Mouse (Mus musculus): ENCODE measurements around the gene Map3k1. TPM values are rescaled to one million over a fixed set of nuclear protein-coding genes. Genes with fewer than 3 reads are reported as not detected.
A peak's percentile ranks its signal among the peaks of the same experiment; 100 is the strongest.

Map3k1 gene
- total and polyA plus RNA-seq, 2 experiments from 2014 or later: 15.3 to 45.3 TPM

DNA sequence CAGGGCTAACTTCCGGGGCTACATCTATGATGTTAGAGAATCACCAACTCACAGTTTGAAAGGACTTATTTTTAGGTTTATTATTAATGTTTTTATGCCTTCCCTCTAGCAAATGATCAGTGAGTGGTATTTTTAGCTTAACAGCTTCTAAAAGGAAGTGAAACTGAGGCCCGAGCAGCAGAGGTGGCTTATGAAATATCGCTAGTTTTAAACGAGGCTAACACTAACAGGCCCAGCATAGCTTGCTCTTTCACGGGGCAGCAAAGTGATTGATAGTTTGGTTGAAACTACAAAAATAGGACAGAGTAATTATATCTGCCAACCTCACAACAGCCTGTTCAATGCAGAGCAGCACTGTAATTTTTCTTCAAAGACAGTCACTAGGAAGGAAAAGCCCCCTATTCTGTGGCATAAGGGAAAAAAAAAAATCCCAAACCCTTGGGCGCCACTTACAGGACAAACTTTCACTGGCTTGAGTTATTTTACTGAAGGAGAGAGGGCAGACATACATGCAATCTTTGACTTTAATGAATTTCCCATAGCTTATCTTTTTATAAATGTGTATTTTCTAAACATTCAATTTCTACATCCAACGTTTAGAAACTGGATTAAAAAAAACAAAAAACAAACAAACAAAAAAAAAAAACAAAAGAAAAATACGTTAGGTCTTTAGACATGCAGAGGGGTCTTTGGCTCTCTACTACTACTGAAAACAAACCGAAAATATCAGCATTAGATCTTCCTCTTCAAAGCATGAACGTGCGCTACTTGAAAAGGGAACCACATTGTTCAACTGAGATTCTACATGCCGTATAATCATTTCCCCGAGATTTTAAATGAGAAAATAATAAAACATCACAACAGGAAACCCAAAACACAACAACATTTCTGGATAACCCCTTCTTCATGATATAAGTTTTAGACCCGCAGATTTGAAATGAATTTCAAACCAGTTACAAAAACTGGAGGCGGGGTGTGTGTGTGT lies 2.8 kb downstream of the Map3k1 start:
- peak; percentile 61 for TF ChIP-seq CTCF (IDR thresholded peaks at IDR 0.05; ENCODE audit: low read depth)
- peak overlapping the region; percentile 98; the same call in 1 of the 2 replicates for H3K27ac ChIP-seq
- DNase-seq (ENCODE audit: low spot score) (peak; percentile 68), ATAC-seq (no peak)
- peak overlapping the region; percentile 97 for H3K9ac ChIP-seq (replicated peaks; ENCODE audit: low read length)
- no peaks in the 10 kb centered on the region for H3K9me3 ChIP-seq (ENCODE audit: low read length)
- no peaks in the 10 kb centered on the region for H3K27me3 ChIP-seq (ENCODE audit: insufficient read depth, low read length)
- no peaks in the 10 kb centered on the region for H3K36me3 ChIP-seq (ENCODE audit: insufficient read depth, low read length)
- WGBS: 38% methylated on average over 15 of the region's 15 CpGs
- peak overlapping the region; percentile 94 for H3K4me3 ChIP-seq (ENCODE audit: low read length)
- peak overlapping the region; percentile 90 for H3K4me2 ChIP-seq (ENCODE audit: low read depth, low read length)
- peaks cover 12% of the 10 kb centered on the region for H3K4me1 ChIP-seq (ENCODE audit: insufficient read depth, low read length)

DNA sequence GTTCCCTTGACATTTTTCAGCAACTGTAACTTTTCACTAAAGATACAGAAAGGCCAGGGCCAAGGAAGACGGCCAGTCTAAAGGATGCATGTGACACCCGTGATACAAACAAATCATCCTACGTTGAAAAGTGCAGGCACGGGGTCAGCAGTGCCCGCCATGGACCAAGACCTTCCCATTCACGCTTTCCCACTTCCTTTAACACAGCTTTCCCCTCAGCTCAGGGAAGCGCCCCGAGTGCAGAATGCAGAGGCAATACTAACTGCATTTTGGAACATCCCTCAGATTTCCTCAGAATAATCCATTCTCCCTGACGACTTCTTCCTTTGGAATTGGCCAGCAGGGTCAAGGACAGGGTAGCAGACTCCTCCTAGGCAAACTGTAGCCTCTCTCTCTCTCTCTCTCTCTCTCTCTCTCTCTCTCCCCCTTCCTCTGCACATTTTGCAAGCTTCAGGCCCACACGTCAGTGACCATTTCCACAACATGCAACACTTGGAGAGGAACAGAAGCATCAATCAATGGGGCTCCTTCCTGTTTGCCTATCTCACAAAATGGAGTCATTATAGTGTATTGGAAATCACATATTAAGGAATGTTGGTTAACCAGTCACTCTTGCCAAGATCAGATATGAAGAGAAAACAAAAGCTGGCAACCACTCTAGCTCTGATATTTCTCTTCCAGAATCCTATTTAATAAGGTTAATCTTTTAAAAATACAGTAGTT lies 3.7 kb downstream of the Map3k1 start:
- Histone ChIP-seq H3K9ac (replicated peaks; ENCODE audit: low read length) (peak overlapping the region; percentile 97), H3K27ac (peak overlapping the region; percentile 9; the same call in 1 of the 2 replicates), H3K4me3 (ENCODE audit: low read length) (peak overlapping the region; percentile 94), H3K4me1 (ENCODE audit: insufficient read depth, low read length) (peaks cover 15% of the 10 kb centered on the region), H3K9me3 (ENCODE audit: low read length) (no peaks in the 10 kb centered on the region), H3K4me2 (ENCODE audit: low read depth, low read length) (peak overlapping the region; percentile 90), H3K27me3 (ENCODE audit: insufficient read depth, low read length) (no peaks in the 10 kb centered on the region), H3K36me3 (ENCODE audit: insufficient read depth, low read length) (no peaks in the 10 kb centered on the region)
- 44% methylated on average over 10 of the region's 10 CpGs for WGBS
- DNase-seq (ENCODE audit: low spot score) (no peak), ATAC-seq (no peak)
- TF ChIP-seq CTCF (IDR thresholded peaks at IDR 0.05; ENCODE audit: low read depth): no peak

DNA sequence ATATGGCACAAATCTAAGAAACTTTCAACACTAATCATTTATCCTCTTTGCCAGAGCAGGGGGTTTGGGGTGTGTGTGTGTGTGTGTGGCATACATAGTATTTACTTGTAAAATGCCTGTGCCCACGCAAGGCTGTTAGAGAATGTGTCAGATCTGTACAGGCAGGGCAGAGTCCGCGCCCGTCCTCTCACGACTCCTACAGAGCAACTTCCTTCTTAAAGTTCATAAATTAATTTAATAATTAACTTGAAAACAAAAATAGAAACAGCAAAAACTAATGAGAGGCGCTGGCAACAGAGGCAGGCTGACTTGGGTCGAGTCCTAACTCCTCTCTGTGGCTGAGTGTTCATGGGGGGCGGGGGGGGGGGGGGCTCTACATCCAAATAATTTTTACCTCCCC lies 4.6 kb downstream of the Map3k1 start:
- H3K4me3 ChIP-seq (ENCODE audit: low read length): peak overlapping the region; percentile 94
- H3K36me3 ChIP-seq (ENCODE audit: insufficient read depth, low read length): no peaks in the 10 kb centered on the region
- H3K27ac ChIP-seq: 0 out of 2 replicates have a peak overlapping the region, but pooled peaks have one; percentile 11
- ATAC-seq (no peak), DNase-seq (ENCODE audit: low spot score) (no peak)
- H3K9me3 ChIP-seq (ENCODE audit: low read length): no peaks in the 10 kb centered on the region
- WGBS: 59% methylated on average over 8 of the region's 8 CpGs
- peak overlapping the region; percentile 90 for H3K4me2 ChIP-seq (ENCODE audit: low read depth, low read length)
- no peak overlapping the region; the same call in 1 of the 2 replicates for H3K9ac ChIP-seq (replicated peaks; ENCODE audit: low read length)
- H3K4me1 ChIP-seq (ENCODE audit: insufficient read depth, low read length): peaks cover 15% of the 10 kb centered on the region
- H3K27me3 ChIP-seq (ENCODE audit: insufficient read depth, low read length): no peaks in the 10 kb centered on the region
- TF ChIP-seq CTCF (IDR thresholded peaks at IDR 0.05; ENCODE audit: low read depth): no peak

DNA sequence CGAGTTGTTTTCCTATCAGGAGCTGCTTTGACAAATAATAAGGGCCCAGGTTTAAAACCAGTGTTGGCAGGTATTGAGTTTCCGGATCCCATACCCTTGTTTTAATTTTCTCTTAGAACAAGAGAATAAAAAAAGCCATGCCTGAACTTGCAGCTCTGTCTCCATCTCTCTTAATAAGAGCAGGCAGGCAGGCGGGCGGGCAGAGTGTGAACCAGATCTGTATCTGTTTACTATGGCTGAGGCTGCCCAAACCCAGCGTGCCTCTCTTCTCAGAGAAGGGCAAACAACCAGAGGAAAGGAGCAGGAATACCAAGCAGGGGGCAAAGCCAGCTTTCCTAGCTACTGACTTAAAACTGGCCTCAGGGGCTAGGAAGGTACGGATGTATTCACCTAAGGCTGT lies 5.3 kb downstream of the Map3k1 start:
- TF ChIP-seq CTCF (IDR thresholded peaks at IDR 0.05; ENCODE audit: low read depth): no peak
- Histone ChIP-seq H3K27ac (no peak overlapping the region), H3K4me2 (ENCODE audit: low read depth, low read length) (peak overlapping the region; percentile 90), H3K4me1 (ENCODE audit: insufficient read depth, low read length) (peaks cover 20% of the 10 kb centered on the region), H3K27me3 (ENCODE audit: insufficient read depth, low read length) (no peaks in the 10 kb centered on the region), H3K36me3 (ENCODE audit: insufficient read depth, low read length) (no peaks in the 10 kb centered on the region), H3K9me3 (ENCODE audit: low read length) (no peaks in the 10 kb centered on the region), H3K9ac (replicated peaks; ENCODE audit: low read length) (peak overlapping the region; percentile 31), H3K4me3 (ENCODE audit: low read length) (peak overlapping the region; percentile 7; the same call in 1 of the 2 replicates)
- no peak for ATAC-seq
- WGBS: 56% methylated on average over 6 of the region's 6 CpGs
- no peak for DNase-seq (ENCODE audit: low spot score)

DNA sequence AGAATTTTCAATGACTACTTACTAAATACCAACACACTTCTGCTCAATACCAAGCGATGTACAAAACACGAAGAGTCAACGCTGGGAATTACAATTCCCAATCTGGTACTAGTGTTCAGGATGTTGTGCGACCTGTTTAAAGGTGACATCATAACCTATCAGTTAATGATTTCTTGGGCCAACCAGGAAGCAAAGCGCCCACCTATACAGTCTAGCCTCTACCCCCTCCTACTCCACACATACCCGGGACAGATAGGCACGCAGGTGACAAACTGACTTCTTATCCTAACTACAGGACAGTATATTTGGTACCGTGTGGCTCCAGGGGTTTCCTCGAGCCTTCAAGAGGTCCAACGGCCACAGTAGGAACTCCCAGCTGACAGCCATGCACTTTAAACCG lies 5.9 kb downstream of the Map3k1 start:
- no peak for TF ChIP-seq CTCF (IDR thresholded peaks at IDR 0.05; ENCODE audit: low read depth)
- Histone ChIP-seq H3K4me2 (ENCODE audit: low read depth, low read length) (peak overlapping the region; percentile 90), H3K36me3 (ENCODE audit: insufficient read depth, low read length) (no peaks in the 10 kb centered on the region), H3K4me1 (ENCODE audit: insufficient read depth, low read length) (peaks cover 25% of the 10 kb centered on the region), H3K9ac (replicated peaks; ENCODE audit: low read length) (0 out of 2 replicates have a peak overlapping the region, but pooled peaks have one; percentile 31), H3K27ac (no peak overlapping the region), H3K9me3 (ENCODE audit: low read length) (no peaks in the 10 kb centered on the region), H3K27me3 (ENCODE audit: insufficient read depth, low read length) (no peaks in the 10 kb centered on the region), H3K4me3 (ENCODE audit: low read length) (0 out of 2 replicates have a peak overlapping the region, but pooled peaks have one; percentile 7)
- WGBS: 80% methylated on average over 11 of the region's 11 CpGs
- ATAC-seq (no peak), DNase-seq (ENCODE audit: low spot score) (no peak)

DNA sequence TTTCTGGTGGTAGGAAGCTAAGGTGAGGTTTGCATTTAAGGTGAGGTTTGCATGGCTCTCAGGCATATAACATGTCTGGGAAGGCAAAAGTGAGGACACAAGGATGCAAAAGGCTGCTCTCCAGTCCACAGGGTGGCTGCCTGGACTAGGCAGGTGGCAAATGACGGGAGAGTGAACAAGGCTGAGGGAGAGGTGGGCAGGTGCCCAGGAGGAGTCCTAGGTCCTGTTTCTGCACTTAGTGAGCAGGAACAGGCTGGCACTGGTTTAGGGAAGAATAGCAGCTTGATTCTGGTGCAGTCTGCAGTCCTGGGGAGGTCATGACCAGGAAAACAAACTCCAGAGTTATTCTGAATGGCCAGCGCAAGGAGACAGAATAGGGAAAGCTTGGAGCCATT lies 6.5 kb downstream of the Map3k1 start:
- peak overlapping the region; percentile 32; the same call in 1 of the 2 replicates for H3K27ac ChIP-seq
- H3K9ac ChIP-seq (replicated peaks; ENCODE audit: low read length): no peak overlapping the region
- no peaks in the 10 kb centered on the region for H3K27me3 ChIP-seq (ENCODE audit: insufficient read depth, low read length)
- H3K4me2 ChIP-seq (ENCODE audit: low read depth, low read length): peak overlapping the region; percentile 90
- DNase-seq (ENCODE audit: low spot score) (no peak), ATAC-seq (no peak)
- no peaks in the 10 kb centered on the region for H3K36me3 ChIP-seq (ENCODE audit: insufficient read depth, low read length)
- no peaks in the 10 kb centered on the region for H3K9me3 ChIP-seq (ENCODE audit: low read length)
- WGBS: 78% methylated on average over 2 of the region's 2 CpGs
- TF ChIP-seq CTCF (IDR thresholded peaks at IDR 0.05; ENCODE audit: low read depth): no peak
- 0 out of 2 replicates have a peak overlapping the region, but pooled peaks have one; percentile 2 for H3K4me3 ChIP-seq (ENCODE audit: low read length)
- peaks cover 31% of the 10 kb centered on the region for H3K4me1 ChIP-seq (ENCODE audit: insufficient read depth, low read length)

Measured in hindbrain, postnatal 0 days (tissue).